Mouse (Mus musculus) adrenal gland, adult 8-10 months (tissue): ENCODE measurements at regions not wholly inside any gene's neighbourhood (a gene's known extent, or its start where the extent isn't known, plus 50 kb on each side); places are given as distances from the start of the nearest gene placed in this dataset.

Experiments
- DNase-seq: peaks from one replicate; pipeline ENCODE4 v3.0.0; 2022

GRCm38 (mm10) chr9:62220451-62220850 is 61.6 kb downstream of the Spesp1 start:
- DNase-seq = no peak

GRCm38 (mm10) chr9:62215151-62215859 is 66.7 kb downstream of the Spesp1 start:
- no peak for DNase-seq

GRCm38 (mm10) chr9:62214546-62214945 is 67.5 kb downstream of the Spesp1 start:
- no peak for DNase-seq

- no peak for DNase-seq
Observed at GRCm38 (mm10) chr9:62212615-62213014, 69.4 kb downstream of the Spesp1 start.

- DNase-seq = no peak
Observed at GRCm38 (mm10) chr9:62210815-62211214, 71.2 kb downstream of the Spesp1 start.

GRCm38 (mm10) chr9:62208436-62208835 is 73.6 kb downstream of the Spesp1 start:
- peak; percentile 23 for DNase-seq

- no peak for DNase-seq
Observed at GRCm38 (mm10) chr9:62205264-62205663, 76.7 kb downstream of the Spesp1 start.

GRCm38 (mm10) chr9:62203556-62203955 is 78.5 kb downstream of the Spesp1 start:
- no peak for DNase-seq

GRCm38 (mm10) chr9:62202331-62202730 is 79.7 kb downstream of the Spesp1 start:
- DNase-seq = no peak

GRCm38 (mm10) chr9:62197486-62197885 is 75.0 kb upstream of the Glce start:
- no peak for DNase-seq

- DNase-seq = no peak
Observed at GRCm38 (mm10) chr9:62192424-62192892, 70.0 kb upstream of the Glce start.

- no peak for DNase-seq
Observed at GRCm38 (mm10) chr9:62190474-62190873, 68.0 kb upstream of the Glce start.

GRCm38 (mm10) chr9:62188835-62189234 is 66.4 kb upstream of the Glce start:
- no peak for DNase-seq

- DNase-seq = no peak
Observed at GRCm38 (mm10) chr9:62188379-62188778, 65.9 kb upstream of the Glce start.

- peak; percentile 67 for DNase-seq
Observed at GRCm38 (mm10) chr9:62186886-62187285, 64.4 kb upstream of the Glce start.

GRCm38 (mm10) chr9:62185516-62186280 is 63.2 kb upstream of the Glce start:
- DNase-seq = peak; percentile 60

GRCm38 (mm10) chr9:62181182-62181830 is 58.9 kb upstream of the Glce start:
- no peak for DNase-seq

GRCm38 (mm10) chr9:62180456-62181181 is 58.2 kb upstream of the Glce start:
- DNase-seq = no peak

GRCm38 (mm10) chr9:62174651-62175050 is 52.2 kb upstream of the Glce start:
- DNase-seq = no peak
